Mouse (Mus musculus): ENCODE results near the gene H2-Q2. TPM values are rescaled to one million over a fixed set of nuclear protein-coding genes. Genes with fewer than 3 reads are reported as not detected.
A peak's percentile ranks its signal among the peaks of the same experiment; 100 is the strongest.
"Not testable (repeated sequence)": the region's sequence is repeated elsewhere in the genome, so short reads cannot be mapped to it uniquely, and the experiment has no call there.

The H2-Q2 gene
- polyA plus RNA-seq (2015; fragmentation: Nextera tagmentation; extraction: Ambion mirVana) = 2.5 and 3.1 TPM in 2 replicates

DNA sequence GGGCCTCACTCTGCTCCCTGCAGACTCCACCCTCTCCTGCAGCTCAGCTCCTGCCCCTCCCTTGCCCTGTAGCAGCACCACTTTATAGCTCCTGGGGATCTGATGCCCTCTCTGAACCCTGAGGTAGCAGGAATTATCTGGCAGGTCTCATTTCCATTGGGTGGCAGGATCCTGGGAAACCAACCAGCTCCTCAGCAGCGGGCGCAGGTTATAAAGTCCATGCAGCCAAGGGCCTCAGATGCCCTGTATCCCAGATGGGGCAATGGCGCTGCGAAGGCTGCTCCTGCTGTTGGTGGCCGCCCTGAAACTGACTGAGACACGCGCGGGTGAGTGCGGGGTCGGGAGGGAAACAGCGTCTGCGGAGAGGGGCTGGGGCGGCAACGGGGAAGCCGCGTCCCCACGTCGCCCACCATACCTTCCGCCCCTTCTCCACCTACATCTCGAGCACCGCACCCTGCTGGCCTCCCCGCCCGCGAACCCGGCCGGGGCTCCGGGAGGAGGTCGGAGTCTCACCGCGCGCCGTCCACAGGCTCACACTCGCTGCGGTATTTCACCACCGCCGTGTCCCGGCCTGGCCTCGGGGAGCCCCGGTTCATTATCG is at the start of gene H2-Q2:
Gene H2-Q2, plus strand, starts transcription at position 172 of the 601 bp plus-strand sequence.
- WGBS = under 1% methylated on average over 40 of the region's 40 CpGs
- Histone ChIP-seq H3K9ac (peak within 1 kb of the TSS; percentile 51), H3K4me3 (peak within 1 kb of the TSS; percentile 47), H3K36me3 (no peaks in the 10 kb centered on the region), H3K27ac (replicated peaks) (no peak within 1 kb of the TSS), H3K27me3 (peaks cover 41% of the 10 kb centered on the region), H3K4me2 (peak within 1 kb of the TSS; percentile 89), H3K9me3 (no peaks in the 10 kb centered on the region), H3K4me1 (replicated peaks) (peaks cover 13% of the 10 kb centered on the region)
- ATAC-seq (ENCODE audit: low FRiP score, low read depth) = 0 out of 2 replicates have a peak, but pooled peaks have one; percentile 15

DNA sequence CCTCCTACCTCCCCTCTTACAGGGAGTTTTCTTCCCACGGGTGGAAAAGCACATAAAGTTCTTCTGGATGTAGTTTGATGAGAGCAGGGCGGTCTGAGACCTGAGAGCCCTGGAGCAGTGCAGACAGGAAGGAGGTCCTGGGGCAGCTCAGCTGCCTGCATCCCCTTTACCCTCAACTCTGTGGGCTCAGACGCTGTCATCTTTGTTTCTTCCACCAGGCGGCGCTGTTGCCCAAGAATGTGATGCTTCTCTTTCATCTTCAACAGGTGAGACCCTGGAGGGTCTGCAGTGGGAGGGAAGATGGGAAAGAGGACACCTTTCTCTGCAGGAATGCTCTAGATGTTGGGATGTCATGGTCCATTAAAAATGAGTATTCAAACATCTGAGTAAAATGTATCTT is 46.2 kb upstream of the H2-Q2 start:
- H3K9ac ChIP-seq; ATAC-seq (ENCODE audit: low FRiP score, low read depth); H3K27ac ChIP-seq (replicated peaks); H3K4me1 ChIP-seq (replicated peaks); H3K4me2 ChIP-seq; H3K9me3 ChIP-seq; H3K4me3 ChIP-seq; H3K36me3 ChIP-seq; H3K27me3 ChIP-seq: not testable (repeated sequence)
- WGBS = 3% methylated on average over 5 of the region's 5 CpGs

DNA sequence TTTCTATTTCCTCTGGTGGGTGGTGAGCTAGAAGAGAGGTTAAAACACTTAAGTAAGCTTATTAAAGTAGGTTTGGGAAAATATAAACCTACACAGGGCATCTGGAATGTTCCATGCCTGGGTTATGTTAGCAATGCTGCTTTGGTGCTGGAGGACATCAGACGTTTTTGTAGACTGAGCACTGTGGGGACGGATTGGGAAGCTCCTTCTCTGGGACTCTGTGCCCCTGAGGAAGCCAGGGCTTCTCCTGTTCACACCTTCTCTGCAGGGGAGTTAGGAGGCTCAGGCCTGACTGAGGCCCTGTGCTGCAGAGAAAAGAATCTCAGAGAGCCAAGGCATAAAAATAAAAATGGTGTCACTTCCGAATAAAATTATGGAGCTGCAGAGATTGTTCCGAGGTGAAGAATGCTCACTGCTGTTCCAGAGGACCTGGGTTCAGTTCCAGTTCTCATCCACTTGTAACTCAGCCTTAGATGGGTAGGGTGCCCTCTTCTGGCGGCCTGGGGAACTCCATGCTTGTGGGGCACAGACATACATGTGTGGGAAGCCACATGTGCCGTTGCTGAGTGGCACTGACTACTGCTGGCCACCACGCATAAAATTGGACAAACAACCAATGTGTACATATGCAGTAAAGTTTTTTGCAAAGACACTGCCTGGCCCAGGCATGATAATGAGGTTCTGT is 41.6 kb upstream of the H2-Q2 start:
- ATAC-seq (ENCODE audit: low FRiP score, low read depth); H3K9ac ChIP-seq; H3K4me2 ChIP-seq; H3K27me3 ChIP-seq; H3K36me3 ChIP-seq; H3K4me3 ChIP-seq; H3K4me1 ChIP-seq (replicated peaks); H3K9me3 ChIP-seq; H3K27ac ChIP-seq (replicated peaks): not testable (repeated sequence)
- WGBS = 91% methylated on average over 7 of the region's 7 CpGs

DNA sequence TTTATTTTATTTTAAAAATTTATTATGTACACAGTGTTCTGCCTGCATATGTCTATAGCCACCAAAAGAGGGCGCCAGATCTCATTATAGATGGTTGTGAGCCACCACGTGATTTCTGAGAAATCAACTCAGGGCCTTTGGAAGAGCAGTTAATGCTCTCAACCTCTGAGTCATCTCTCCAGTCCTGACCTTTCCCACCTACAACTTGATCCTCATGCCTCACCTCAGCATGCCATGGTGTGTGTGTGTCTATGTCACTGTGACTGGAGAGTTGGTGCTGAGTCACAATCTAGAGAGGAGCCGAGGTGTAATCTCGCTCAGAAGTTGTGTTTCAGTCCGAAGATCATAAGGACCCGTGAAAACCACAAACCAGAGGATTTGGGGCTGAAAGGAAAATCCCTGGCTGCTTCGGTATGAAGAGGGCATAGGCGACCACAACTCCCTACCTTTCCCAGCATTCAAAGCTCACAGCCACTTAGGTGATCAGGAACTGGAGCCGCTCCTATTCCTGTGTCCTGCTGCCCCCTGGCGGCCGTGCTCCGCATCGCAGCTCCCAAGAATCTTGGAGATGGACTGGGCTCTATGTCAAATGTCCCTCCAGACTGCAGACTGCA is 40.3 kb upstream of the H2-Q2 start:
- Histone ChIP-seq H3K4me3 (no peak overlapping the region), H3K36me3 (no peaks in the 10 kb centered on the region), H3K4me1 (replicated peaks) (no peaks in the 10 kb centered on the region), H3K9me3 (no peaks in the 10 kb centered on the region), H3K9ac (no peak overlapping the region), H3K27ac (replicated peaks) (no peak overlapping the region), H3K4me2 (no peak overlapping the region), H3K27me3 (no peaks in the 10 kb centered on the region)
- 0 out of 2 replicates have a peak, but pooled peaks have one; percentile 48 for ATAC-seq (ENCODE audit: low FRiP score, low read depth)
- WGBS = 27% methylated on average over 13 of the region's 13 CpGs

DNA sequence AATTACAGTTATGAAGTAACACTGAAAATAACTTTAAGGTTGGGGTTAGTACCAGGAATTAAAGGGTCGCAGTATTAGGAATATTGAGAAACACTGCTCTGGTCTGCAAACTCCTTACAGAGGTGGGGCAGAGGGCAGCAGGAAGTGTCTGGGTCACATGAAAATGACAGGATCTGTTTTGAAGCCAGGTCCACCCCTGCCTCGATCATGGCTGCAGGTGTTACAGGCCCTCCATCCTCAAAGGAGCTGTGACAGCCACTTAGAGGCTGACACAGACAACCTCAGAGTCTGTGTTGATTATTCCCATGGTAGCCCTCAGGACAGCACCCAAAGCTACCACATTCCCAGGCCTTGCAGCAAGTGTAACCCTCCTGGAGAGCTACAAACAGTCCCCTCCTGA is 38.8 kb upstream of the H2-Q2 start:
- H3K4me2 ChIP-seq = no peak overlapping the region
- no peaks in the 10 kb centered on the region for H3K36me3 ChIP-seq
- no peak overlapping the region for H3K27ac ChIP-seq (replicated peaks)
- H3K4me1 ChIP-seq (replicated peaks) = no peaks in the 10 kb centered on the region
- H3K9me3 ChIP-seq = no peaks in the 10 kb centered on the region
- no peaks in the 10 kb centered on the region for H3K27me3 ChIP-seq
- H3K9ac ChIP-seq = no peak overlapping the region
- WGBS = 89% methylated on average over 2 of the region's 2 CpGs
- ATAC-seq (ENCODE audit: low FRiP score, low read depth) = no peak
- H3K4me3 ChIP-seq = no peak overlapping the region

DNA sequence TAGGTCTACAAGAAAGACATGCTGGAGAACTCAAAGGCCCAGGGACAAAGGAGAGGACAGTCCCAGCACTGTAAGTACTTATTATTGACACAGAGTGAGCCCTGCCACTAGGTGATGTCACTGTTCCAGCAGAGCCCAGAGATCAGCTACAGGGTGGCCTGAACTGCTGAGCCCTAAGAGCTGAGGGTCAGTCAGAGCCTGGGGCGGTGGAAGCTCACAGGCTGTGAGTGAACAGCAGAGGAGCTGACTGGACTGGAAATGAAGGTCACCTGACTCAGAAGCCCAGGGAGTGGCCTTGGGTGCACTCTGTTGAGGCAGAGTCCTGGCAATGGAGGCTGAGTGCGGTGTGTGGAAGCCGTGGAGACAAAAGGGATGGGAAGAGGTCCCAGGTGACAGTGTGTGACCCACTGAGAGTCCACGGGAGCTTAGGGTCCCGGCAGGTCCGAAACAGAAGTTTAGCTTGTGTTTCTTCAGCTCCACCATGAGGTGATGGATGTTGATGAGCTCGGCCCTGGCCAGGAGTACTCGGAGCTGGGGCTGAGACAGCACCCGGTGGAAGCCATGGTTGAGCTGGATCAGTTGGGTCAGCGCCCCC is 38.2 kb upstream of the H2-Q2 start:
- Histone ChIP-seq H3K27me3 (no peaks in the 10 kb centered on the region), H3K27ac (replicated peaks) (no peak overlapping the region), H3K4me2 (no peak overlapping the region), H3K4me1 (replicated peaks) (no peaks in the 10 kb centered on the region), H3K9ac (no peak overlapping the region), H3K4me3 (no peak overlapping the region), H3K36me3 (no peaks in the 10 kb centered on the region), H3K9me3 (no peaks in the 10 kb centered on the region)
- WGBS = 88% methylated on average over 10 of the region's 10 CpGs
- no peak for ATAC-seq (ENCODE audit: low FRiP score, low read depth)

DNA sequence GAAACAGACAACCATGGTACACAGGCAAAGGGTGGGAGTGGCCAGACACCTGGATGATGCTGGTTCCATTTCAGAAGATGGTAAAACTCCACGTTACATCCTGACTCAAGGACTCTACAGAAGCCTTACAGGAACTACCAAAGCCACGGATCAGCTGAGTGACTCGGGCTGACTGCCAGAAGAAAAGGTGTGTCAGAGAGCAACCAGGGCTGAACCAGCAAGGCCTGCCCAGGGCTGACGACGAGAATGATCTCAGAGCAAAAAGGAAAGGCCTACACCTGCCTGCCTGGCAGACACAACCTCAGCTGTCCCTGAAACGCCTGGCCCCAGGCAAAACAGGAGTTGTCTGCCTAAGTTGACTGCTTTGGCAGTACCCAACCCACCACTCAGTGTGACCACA is 37.6 kb upstream of the H2-Q2 start:
- no peak overlapping the region for H3K9ac ChIP-seq
- 77% methylated on average over 6 of the region's 6 CpGs for WGBS
- no peak overlapping the region for H3K27ac ChIP-seq (replicated peaks)
- no peak overlapping the region for H3K4me2 ChIP-seq
- no peaks in the 10 kb centered on the region for H3K36me3 ChIP-seq
- no peak for ATAC-seq (ENCODE audit: low FRiP score, low read depth)
- H3K4me1 ChIP-seq (replicated peaks) = no peaks in the 10 kb centered on the region
- H3K4me3 ChIP-seq = no peak overlapping the region
- H3K27me3 ChIP-seq = 0 out of 2 replicates have a peak, but pooled peaks cover 4% of the 10 kb centered on the region
- H3K9me3 ChIP-seq = no peaks in the 10 kb centered on the region

DNA sequence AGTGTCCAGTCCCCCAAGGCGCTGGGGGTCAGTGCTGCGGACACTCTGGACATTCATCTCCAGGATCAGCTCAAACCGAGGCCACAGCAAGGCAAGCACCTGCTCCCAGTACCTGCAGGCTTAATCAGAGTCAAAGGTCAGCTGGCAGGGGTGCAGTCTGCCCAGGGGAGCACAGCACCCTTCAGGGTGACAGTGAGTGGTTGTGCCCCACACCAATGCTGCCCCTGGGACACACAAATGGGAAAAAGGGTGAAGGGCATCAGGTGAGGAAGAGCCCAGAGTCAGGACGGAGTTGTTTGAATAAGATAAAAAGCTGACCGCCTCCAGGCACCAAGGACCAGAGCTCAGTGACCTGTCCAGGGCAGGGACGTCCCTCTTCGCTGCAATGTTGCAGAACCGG is 37.1 kb upstream of the H2-Q2 start:
- 89% methylated on average over 8 of the region's 8 CpGs for WGBS
- not testable (repeated sequence) for H3K9ac ChIP-seq; H3K9me3 ChIP-seq; H3K36me3 ChIP-seq; H3K4me2 ChIP-seq; H3K27ac ChIP-seq (replicated peaks); H3K4me3 ChIP-seq; H3K4me1 ChIP-seq (replicated peaks); H3K27me3 ChIP-seq; ATAC-seq (ENCODE audit: low FRiP score, low read depth)

DNA sequence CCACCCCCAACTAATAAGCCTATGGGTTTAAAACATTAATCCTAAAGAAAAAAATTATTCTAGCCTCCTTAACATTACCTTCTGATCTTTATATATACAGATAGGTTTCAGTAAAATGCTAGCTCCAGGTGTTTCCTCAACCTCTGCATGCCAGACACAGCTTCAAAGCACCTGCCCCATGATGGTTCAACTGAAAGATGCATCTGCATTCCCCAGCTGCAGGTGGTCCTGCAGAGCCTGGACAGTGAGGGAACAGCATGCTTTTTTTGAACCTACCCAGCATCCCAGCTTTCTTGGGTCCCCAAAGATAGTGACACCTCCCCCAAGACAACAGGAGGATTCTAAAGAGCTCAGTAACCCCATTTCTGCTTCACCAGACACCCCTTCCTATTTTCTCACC is 23.4 kb upstream of the H2-Q2 start:
- ATAC-seq (ENCODE audit: low FRiP score, low read depth) = no peak
- H3K27me3 ChIP-seq = peaks cover 44% of the 10 kb centered on the region

DNA sequence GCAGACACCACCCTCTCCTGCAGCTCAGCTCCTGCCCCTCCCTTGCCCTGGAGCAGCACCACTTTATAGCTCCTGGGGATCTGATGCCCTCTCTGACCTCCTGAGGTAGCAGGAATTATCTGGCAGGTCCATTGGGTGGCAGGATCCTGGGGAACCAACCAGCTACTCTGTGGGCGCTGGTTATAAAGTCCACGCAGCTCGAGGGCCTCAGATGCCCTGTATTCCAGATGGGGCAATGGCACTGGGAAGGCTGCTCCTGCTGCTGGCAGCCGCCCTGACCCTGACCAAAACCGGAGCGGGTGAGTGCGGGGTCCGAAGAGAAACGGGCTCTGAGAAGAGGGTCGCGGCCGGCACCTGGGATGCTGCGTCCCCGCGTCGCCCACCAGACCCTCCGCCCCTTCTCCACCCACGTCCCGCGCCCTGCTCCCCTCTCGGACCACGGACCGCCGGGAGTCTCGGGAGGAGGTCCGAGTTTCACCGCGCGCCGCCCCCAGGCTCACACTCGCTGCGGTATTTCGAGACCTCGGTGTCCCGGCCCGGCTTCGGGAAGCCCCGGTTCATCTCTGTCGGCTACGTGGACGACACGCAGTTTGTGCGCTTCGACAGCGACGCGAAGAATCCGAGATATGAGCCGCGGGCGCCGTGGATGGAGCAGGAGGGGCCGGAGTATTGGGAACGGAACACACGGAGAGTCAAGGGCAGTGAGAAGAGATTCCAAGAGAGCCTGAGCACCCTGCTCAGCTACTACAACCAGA is 21.5 kb upstream of the H2-Q2 start, which contains the start of gene H2-Q1:
Gene H2-Q1, plus strand, starts transcription at position 79 of the 755 bp plus-strand sequence.
- H3K4me1 ChIP-seq (replicated peaks) = peaks cover 10% of the 10 kb centered on the region
- peak within 1 kb of the TSS; percentile 33; the same call in 1 of the 2 replicates for H3K9ac ChIP-seq
- peak within 1 kb of the TSS; percentile 38 for H3K4me3 ChIP-seq
- H3K36me3 ChIP-seq = no peaks in the 10 kb centered on the region
- ATAC-seq (ENCODE audit: low FRiP score, low read depth) = no peak
- H3K4me2 ChIP-seq = peak within 1 kb of the TSS; percentile 76
- H3K9me3 ChIP-seq = no peaks in the 10 kb centered on the region
- H3K27me3 ChIP-seq = peaks cover 41% of the 10 kb centered on the region
- no peak within 1 kb of the TSS for H3K27ac ChIP-seq (replicated peaks)
- WGBS = 2% methylated on average over 55 of the region's 55 CpGs

More for the DNA sequence above, 23.4 kb upstream of the H2-Q2 start:
- H3K36me3 ChIP-seq = no peaks in the 10 kb centered on the region
- no peak overlapping the region for H3K4me3 ChIP-seq
- peaks cover 10% of the 10 kb centered on the region for H3K4me1 ChIP-seq (replicated peaks)
- H3K9me3 ChIP-seq = no peaks in the 10 kb centered on the region
- no peak overlapping the region for H3K4me2 ChIP-seq
- H3K27ac ChIP-seq (replicated peaks) = no peak overlapping the region
- H3K9ac ChIP-seq = no peak overlapping the region

DNA sequence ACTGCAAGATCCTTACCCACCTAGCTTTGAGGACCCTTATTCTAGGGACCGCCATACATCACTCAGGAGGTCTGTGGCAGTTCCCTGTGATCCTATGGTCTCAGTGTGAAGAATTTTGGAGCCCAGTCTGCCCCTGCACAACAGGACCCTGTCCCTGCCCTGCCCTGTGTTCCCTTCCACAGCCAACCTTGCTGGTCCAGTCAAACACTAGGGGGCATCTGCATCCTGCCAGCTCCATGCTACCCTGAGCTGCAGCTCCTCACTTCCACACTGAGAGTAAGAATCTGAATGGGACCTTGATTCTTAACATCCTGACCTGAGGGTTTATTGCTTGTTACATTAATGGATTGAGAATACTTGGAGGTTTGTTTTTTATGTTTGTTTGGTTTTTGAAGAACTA is 16.9 kb upstream of the H2-Q2 start:
- ATAC-seq (ENCODE audit: low FRiP score, low read depth); H3K4me2 ChIP-seq; H3K4me1 ChIP-seq (replicated peaks); H3K9ac ChIP-seq; H3K36me3 ChIP-seq; H3K4me3 ChIP-seq; H3K9me3 ChIP-seq; H3K27ac ChIP-seq (replicated peaks): not testable (repeated sequence)
- peaks cover 24% of the 10 kb centered on the region for H3K27me3 ChIP-seq
- WGBS = 77% methylated on average over 1 of the region's 1 CpGs

All from hindbrain, embryonic 15.5 days (tissue).